Mouse (Mus musculus) heart, adult 11 months (tissue): ENCODE results near the gene Jade2.

Experiments
- DNase-seq: peaks from one replicate; pipeline ENCODE4 v3.0.0; 2022

The Jade2 gene

DNA sequence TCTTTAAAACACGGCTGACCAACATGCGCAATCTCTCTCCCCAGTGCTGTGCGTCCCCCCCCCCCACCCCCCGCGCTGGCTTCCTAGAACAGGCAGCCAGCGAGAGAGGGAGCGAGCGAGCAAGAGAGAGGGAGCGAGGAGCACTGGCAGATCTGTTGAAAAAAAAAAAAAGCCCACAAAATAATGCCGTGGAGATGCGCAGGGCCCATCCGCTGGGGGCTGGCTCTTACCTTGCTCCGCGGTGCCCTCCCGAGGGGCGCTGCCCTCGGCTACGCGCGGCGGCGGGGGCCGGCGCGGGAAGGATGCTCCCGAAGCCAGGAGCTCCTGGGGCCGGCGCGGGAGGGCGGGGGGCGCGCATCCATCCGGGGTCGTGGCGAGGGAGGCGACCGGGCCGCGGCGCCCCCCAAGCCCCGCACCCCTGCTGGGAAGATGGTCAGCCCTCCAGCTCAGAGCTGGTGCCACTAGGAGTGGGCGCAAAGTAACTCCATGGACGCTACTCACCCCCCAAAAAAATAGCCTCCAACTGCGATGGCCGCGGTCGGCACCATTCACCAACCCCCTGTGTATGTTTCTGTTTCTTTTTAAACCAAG lies at the start of gene Jade2:
Gene Jade2, minus strand, starts transcription at position 573 of the 591 bp plus-strand sequence.
- peak; percentile 98 for DNase-seq

- DNase-seq, result no peak
Measured at GRCm38 (mm10) chr11:51904224-51904623, 46.8 kb upstream of the Jade2 start.

GRCm38 (mm10) chr11:51899691-51900090 lies 42.2 kb upstream of the Jade2 start:
- peak; percentile 74 for DNase-seq

DNA sequence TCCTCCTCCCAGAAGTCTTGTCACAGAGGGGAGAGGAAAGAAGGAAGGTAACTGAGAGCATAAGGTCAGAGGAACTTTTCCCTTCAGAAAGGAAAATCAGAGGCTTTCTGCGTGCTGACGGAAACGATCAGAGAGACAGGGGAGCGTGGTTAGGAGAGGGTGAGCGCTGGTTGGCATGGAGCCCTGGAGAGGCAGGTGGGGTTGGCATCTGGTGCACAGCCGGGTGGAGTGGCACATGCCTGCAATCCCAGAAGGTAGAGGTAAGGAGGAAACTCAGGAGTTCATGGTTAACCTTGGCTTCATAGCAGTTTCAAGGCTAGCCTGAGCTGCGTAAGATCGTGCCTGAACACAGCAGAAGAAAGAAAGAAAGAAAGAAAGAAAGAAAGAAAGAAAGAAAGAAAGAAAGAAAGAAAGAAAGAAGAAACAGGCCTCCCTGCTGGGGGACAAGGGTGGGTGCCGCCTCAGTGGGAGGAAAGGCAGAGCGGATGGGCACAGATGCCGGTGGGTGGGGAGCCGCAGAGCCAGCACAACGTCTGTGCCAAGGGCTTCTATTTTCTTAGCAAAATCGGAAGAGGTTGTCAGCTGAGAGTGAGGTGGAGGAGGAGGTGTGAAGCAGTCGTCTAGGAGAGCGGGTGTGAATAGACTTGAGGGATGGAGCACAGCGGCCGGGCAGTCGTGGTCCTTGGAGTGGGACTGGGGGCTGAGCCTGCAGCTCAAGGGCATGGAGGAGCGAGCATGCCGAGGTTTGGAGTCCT lies 41.0 kb upstream of the Jade2 start:
- no peak for DNase-seq

GRCm38 (mm10) chr11:51897311-51897710 lies 39.9 kb upstream of the Jade2 start:
- peak; percentile 99 for DNase-seq

GRCm38 (mm10) chr11:51896012-51896411 lies 38.6 kb upstream of the Jade2 start:
- no peak for DNase-seq

DNA sequence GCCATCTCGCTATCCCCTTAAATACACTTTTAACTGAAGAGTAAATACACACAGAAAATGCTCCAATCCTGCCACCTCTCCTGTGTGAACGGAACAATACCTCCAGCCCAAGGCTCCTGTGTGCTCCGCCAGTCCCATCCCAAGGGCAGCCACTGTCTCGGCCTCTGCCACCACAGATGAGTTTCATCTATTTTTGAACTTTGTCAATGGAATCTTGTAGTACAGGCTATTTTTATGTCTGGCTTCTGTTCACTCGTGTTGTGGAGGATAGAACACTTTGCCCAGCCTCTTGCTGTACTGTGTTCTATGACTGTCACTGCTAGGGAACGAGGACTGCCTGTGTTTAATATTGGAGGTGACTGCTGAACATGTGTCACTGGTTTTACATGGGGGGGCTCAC lies 28.2 kb upstream of the Jade2 start:
- peak; percentile 94 for DNase-seq

GRCm38 (mm10) chr11:51884092-51884491 lies 26.6 kb upstream of the Jade2 start:
- DNase-seq, result no peak

DNA sequence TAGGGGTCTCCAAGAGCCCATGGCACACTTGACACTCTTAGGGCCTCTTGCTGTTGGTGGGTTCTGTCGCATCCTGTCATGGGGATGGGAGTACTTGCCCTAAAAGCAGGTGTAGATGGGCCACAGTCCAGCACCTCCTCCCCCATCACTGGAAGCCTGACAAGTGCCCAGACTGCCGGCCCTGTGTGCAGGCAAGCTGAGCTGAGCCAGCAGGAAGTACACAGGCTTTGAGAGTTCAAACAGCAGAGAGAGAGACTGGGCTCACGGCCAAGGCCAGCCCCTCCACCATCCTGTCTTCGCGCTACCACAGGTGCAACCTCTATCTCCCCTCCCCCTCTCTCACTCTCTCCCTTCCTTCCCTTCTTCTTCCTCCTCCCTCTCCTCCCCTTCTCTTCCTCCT lies 26.2 kb upstream of the Jade2 start:
- DNase-seq, result peak; percentile 97

GRCm38 (mm10) chr11:51881776-51882175 lies 24.3 kb upstream of the Jade2 start:
- no peak for DNase-seq

DNA sequence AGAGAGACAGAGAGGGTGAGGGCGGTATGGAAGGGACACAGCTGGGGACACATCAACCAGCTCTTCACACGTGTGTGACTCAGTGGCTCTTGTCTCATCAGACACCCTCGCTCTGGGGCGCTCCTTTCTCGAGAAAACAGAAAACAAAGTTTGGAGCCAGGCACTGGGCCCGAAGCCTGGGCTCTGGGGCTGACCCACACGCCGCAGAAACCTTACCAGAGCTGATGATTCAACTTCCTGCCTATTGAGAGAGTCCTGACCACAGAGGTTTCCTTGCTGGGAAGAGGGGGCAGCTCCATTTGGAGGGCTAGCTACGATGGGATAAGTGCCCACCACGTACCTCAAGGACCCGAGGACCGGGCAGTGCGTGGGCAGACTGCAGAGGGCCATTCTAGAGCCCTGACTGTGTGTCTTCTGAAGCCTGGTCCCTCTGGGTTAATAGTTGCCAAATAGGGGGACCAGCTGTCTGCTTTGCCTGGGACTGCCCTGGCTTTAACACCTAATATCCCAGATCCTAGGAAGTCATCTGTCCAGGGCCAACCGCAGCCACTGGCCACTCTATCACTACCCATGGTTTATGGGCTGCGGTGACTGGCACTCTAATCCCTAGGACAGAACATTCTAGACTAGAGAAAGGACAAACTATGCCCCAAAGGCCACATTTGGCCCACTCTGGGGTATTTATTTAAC lies 23.7 kb upstream of the Jade2 start:
- peak; percentile 94 for DNase-seq

DNA sequence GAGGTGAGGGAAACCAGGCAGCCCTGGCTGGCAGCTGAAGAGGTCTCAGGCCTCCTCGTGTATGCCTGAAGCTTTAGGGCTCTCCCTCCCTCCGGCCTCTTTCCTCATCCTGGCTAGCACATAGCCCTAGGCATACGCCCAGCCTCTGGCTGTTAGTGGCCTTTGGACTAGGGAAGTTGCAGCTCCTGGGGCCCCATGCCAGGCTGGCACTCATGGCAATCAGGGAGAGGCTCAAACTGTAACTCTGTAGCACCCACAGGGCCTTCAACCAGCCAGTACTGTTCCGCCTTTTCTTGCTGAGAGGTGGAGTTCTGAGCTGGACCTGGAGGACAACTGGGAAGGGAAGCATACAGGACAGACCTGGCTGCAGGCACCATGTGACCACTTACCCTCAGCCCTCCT lies 19.5 kb upstream of the Jade2 start:
- peak; percentile 97 for DNase-seq

DNA sequence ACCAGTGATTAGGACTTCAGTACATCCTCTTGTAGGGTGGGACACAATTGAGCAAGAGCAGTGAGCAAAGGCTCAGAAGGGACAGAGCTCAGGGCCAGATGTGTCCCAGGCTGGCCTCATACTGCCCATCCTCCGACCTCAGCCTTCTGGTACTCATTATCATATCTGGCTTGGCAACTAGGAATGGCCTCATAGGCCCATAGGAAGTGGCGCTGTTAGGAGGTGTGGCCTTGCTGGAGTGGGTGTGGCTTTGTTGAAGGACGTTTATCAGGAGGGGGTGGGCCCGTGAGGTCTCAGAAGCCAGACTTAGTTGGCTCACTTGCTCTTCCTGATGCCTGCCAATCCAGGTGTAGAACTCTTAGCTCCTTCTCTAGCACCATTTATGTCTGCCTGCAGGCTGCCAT lies 18.3 kb upstream of the Jade2 start:
- DNase-seq, result peak; percentile 94

DNA sequence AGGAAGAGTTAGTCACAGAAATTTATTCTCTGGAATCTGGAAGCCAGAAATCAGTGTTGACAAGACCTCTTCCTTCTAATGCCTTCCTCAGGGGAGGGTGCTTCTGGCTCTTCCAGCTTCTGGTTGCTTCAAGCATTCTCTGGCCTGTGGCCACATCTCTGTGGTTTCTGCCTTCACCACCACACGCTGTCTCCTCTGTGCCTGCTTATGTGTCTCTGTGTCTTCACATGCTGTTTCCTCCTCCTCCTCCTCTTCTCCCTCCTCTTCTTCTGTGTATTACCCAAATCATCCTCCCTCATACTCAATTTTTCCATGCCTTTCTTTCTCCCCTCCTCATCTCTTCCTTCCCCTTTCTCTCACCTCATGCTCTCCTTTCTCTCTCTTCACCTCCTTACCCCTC lies 17.6 kb upstream of the Jade2 start:
- peak; percentile 97 for DNase-seq

DNA sequence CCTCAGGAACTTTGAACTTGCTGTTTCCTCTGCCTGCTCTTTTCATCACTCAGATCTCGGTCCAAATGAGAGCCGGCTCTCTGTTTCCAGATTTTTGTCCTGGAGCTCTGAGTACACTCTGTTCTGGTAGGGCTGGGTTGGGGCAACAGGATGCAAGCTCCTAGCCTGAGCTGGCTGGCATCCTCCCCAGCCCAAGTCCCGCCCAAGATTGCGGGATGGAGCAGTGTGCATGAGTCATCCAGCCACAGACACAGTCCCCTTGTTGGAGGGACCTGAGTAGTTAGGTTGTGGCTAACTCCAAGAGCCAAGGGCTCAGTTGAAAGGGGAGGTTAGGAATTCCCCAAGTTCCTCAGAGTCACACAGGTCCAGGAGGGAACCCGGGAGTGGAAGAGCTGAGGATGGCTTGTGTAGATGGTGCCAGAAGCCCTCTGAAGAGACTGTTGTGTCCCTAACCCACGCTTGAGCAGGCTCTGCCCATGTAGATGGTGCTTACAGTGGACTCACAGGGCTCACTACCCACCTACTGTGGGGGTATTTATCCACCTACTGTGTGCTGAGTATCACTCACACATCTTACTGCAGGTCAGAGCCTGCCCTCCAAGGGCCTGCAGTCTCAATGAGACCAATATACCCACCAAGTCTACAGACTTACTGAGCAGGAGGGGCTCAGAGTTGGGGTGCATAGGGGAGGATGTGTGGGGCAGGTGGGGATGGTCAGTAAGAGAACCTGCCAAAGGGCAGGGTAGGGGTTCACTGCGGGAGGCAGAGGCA lies 17.0 kb upstream of the Jade2 start:
- peak; percentile 99 for DNase-seq

- DNase-seq, result no peak
Measured at GRCm38 (mm10) chr11:51873141-51873540, 15.7 kb upstream of the Jade2 start.

DNA sequence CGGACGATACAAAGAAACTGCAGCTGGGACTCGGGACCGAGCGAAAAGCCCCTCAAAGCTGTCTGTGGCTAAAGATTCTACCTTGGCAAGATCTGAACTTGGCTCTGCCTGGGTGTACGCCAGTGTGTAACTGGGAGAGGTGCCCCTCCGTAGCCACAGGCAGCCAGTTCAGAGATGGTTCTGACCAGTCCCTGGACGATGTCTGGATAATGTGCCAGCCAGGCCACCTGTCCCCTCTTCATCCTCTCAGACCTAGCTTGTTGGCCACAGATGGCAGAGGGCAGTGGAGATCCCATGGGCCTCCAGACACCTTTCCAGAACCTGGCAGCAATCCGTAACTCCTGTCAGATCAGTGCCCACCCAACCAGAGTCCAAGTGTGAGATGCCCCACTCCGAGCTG lies 9.8 kb upstream of the Jade2 start:
- DNase-seq, result no peak

DNA sequence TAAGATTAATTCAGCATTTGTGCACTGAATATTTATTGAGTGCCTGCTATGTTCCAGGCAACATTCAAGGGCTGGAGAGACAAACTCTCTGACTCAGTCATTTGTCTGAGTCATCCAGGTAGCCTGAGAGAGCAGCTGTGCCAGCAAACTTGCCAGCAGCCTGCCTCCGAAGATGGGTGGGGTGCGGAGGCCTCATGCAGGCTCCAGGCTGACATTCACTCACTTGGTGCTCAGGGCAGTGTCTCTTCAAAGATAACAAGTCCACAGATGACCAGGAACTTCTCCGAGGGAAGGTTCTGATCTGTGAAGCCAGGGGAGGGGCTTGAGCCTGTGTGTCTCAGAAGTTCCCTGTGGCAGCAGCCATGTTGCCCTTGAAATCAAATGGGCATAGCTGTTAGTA lies 8.6 kb upstream of the Jade2 start:
- no peak for DNase-seq

DNA sequence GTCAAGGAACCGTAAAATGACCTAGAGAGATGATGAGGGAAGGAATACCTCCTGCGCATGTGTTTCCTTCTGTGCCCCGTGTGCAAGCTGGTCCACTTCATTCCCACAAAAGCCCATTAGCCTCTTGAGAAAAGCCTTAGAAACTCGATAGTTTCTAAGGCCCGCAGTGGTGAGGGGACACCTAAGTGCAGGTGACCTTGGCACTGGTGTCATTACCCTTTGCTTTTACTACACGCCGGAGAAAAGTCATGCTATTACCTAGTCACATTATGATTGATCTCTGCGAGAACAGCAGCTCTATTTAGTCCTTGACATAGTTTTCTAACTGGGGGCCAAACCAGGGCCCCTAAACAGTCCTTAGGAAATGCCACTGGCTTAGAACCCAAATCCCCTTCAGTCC lies 3.2 kb upstream of the Jade2 start:
- DNase-seq, result no peak

DNA sequence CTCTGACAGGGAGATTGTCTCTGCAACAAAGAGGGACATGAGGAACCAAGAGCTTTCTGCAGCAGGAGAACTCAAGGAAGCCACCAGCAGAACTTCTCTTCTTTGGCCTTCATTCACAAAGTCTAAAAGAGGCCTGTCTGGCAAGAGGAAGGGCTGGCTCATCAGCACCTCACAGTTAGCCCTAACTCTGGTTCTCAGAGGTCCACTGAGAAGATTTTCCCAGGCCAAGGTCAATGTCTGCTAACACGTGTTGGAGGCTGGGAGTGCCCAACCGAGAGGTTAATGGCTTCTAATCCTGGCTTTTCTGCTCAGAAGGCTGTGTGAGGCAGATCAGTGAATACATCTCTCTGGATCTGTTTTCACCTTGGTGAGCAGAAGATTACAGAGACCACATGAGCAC lies 2.1 kb upstream of the Jade2 start:
- DNase-seq, result no peak

DNA sequence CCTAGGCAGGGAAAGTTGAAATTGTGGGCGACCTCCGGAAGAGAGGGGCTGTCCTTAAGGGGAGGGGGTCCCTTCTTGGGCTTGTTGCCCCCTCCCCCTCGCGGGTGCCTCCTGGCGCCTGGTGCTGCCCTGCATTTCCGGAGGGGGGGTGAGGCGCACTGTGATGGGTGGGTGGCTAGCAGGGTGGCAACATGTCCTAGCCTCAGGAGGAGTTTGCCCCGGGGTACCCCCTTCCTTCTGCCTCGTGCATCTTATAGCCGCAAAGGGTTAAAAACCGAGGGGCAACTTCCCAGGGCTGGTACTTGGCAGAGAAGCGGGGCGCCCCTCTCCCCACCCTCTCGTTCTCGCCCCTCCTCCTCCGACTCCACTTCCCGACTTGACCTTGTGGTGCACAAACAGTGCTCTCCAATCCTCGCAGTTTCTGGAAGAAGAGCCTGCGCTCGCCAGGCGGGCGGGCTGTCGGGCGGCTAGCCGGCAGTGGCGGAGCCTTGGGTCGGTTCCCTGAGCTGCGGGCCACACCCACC lies 1.1 kb upstream of the Jade2 start:
- DNase-seq, result peak; percentile 99

- DNase-seq, result peak; percentile 99
Measured at GRCm38 (mm10) chr11:51857818-51858527, 520 bp upstream of the Jade2 start.
